Mouse (Mus musculus) ES-Bruce4 (cell line): ENCODE data around the gene Bdh2.

Experiments
- CTCF ChIP-seq: IDR thresholded peaks from one replicate; pipeline ENCODE4 v1.8.1; 2011; ENCODE audit warnings: low read depth, low read length
- EP300 ChIP-seq: IDR thresholded peaks from 2 replicates; pipeline ENCODE4 v1.6.1; 2011; ENCODE audit warnings: low read depth, low read length; ENCODE audit not compliant: insufficient read depth
- POLR2A ChIP-seq: IDR thresholded peaks from one replicate; pipeline ENCODE4 v1.8.1; 2011; ENCODE audit warnings: low read length; ENCODE audit not compliant: insufficient read depth

- no peak for TF ChIP-seq CTCF
- TF ChIP-seq POLR2A, result no peak
- TF ChIP-seq EP300, result no peak
These were observed 14.5 kb downstream of the Bdh2 start for GRCm38 (mm10) chr3:135295559-135295958.
